Mouse (Mus musculus): ENCODE results near the gene Ndp. TPM values are rescaled to one million over a fixed set of nuclear protein-coding genes. Genes with fewer than 3 reads are reported as not detected.

Gene Ndp
- polyA plus RNA-seq (2021; fragmentation: Nextera tagmentation), result 7.9 and 9.7 TPM in 2 replicates
- long read RNA-seq, experiment 1, transcript Ndp-201 (3 exons, 1,939 nt), result major isoform, 32 of 38 reads
- long read RNA-seq, experiment 1, partial matches to known transcripts, result 4 of 38 reads
- long read RNA-seq, experiment 1, other reads (novel, unspliced or antisense), result 2 of 38 reads
- long read RNA-seq, experiment 2, transcript Ndp-201 (3 exons, 1,939 nt), result major isoform, 9 of 10 reads
- long read RNA-seq, experiment 2, partial matches to known transcripts, result 1 of 10 reads
- long read RNA-seq, experiment 2, other reads (novel, unspliced or antisense), result 0 of 10 reads

DNA sequence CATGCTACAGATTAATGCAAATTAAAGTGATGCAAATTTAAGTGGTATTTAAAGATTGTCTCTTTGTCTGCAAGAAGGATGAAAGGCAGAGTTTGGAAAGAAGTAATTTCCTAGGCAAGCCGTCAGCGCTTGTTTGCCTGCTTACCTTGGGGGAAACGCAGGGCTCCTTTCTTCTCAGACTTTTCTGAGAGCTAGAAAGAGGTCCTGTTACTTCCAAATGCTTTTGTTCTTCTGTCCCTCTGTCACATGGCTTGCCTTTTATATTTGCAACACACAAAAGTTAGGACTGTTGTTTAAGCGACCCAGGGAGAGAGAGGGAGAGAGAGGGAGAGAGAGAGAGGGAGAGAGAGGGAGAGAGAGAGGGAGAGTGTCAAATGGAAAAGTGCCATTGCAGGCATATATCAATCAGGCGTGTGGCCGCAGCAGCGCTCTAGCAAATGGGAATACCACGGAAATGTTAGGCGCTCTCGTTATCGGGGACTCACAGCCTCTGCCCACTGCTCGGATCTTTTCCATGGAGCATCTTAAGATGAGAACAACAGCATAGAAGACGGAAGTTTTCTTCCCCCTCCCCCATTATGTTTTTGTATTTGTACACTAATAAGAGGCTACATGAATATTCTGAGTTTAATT lies at the start of gene Ndp:
Gene Ndp, minus strand, starts transcription at position 534 of the 633 bp plus-strand sequence.

Other genes with a start within 250 kb of the Ndp start
- 22.6 and 25.6 TPM in 2 replicates for gene Maob, start 94.4 kb downstream of the Ndp start, polyA plus RNA-seq (2021; fragmentation: Nextera tagmentation)

Data from left cerebral cortex, adult 6 months (tissue).